8 mouse cellular contexts compared by ENCODE assay signal in genomic region chr10:5804691-5805156, GRCm38 (mm10). TPM values are rescaled to one million over a fixed set of nuclear protein-coding genes. Genes with fewer than 3 reads are reported as not detected.
A peak's percentile ranks its signal among the peaks of the same experiment; 100 is the strongest.
DNase-seq lines count a peak whose midpoint lies in the region; ATAC-seq lines count a peak whose summit lies in the region.

No protein-coding gene starts in this region.

- H3K27ac ChIP-seq in heart, embryonic 13.5 days (replicated peaks), result peak overlapping the region; percentile 89
- peak overlapping the region; percentile 74 for H3K27ac ChIP-seq in embryonic facial prominence, embryonic 14.5 days (replicated peaks; ENCODE audit: low read depth, low read length)
- peak overlapping the region; percentile 80 for H3K27ac ChIP-seq in intestine, embryonic 15.5 days
- no peak overlapping the region for H3K27ac ChIP-seq in midbrain, embryonic 16.5 days (ENCODE audit: low read length)

- peak overlapping the region; percentile 94 for H3K4me2 ChIP-seq in heart, embryonic 13.5 days
- peak overlapping the region; percentile 92 for H3K4me2 ChIP-seq in embryonic facial prominence, embryonic 14.5 days (ENCODE audit: low read depth, low read length)
- peak overlapping the region; percentile 82 for H3K4me2 ChIP-seq in intestine, embryonic 15.5 days (replicated peaks)
- peak overlapping the region; percentile 82 for H3K4me2 ChIP-seq in midbrain, embryonic 16.5 days (ENCODE audit: low read length)

- no peak for ATAC-seq in heart, embryonic 13.5 days (ENCODE audit: extremely low read depth, insufficient number of reproducible peaks, low FRiP score, low TSS enrichment)
- peak; percentile 11; the same call in 1 of the 2 replicates for ATAC-seq in embryonic facial prominence, embryonic 14.5 days (ENCODE audit: low read depth)
- peak; percentile 20 for ATAC-seq in intestine, embryonic 15.5 days
- peak; percentile 54 for ATAC-seq in midbrain, embryonic 16.5 days
- no peak for ATAC-seq in monocyte, adult 5-6 weeks (replicated peaks; ENCODE audit: insufficient number of reproducible peaks, low FRiP score, low TSS enrichment, poor library complexity, severe bottlenecking)

- H3K9ac ChIP-seq in heart, embryonic 13.5 days, result peak overlapping the region; percentile 90
- H3K9ac ChIP-seq in embryonic facial prominence, embryonic 14.5 days (ENCODE audit: low read depth, low read length), result peak overlapping the region; percentile 73
- H3K9ac ChIP-seq in intestine, embryonic 15.5 days, result peak overlapping the region; percentile 61
- H3K9ac ChIP-seq in midbrain, embryonic 16.5 days (ENCODE audit: low read depth, low read length), result no peak overlapping the region

- H3K4me1 ChIP-seq in heart, embryonic 13.5 days, result peaks cover 48% of the 10 kb centered on the region
- peaks cover 5% of the 10 kb centered on the region; the same call in 1 of the 2 replicates for H3K4me1 ChIP-seq in embryonic facial prominence, embryonic 14.5 days (ENCODE audit: control insufficient read depth, insufficient read depth, low read length)
- H3K4me1 ChIP-seq in intestine, embryonic 15.5 days (replicated peaks), result peaks cover 10% of the 10 kb centered on the region
- peaks cover 20% of the 10 kb centered on the region for H3K4me1 ChIP-seq in midbrain, embryonic 16.5 days (ENCODE audit: control insufficient read depth, insufficient read depth, low read length)

- peaks cover 33% of the 10 kb centered on the region for H3K36me3 ChIP-seq in heart, embryonic 13.5 days
- H3K36me3 ChIP-seq in embryonic facial prominence, embryonic 14.5 days (ENCODE audit: control insufficient read depth, insufficient read depth, low read length), result peaks cover 30% of the 10 kb centered on the region
- peaks cover 23% of the 10 kb centered on the region for H3K36me3 ChIP-seq in intestine, embryonic 15.5 days
- H3K36me3 ChIP-seq in midbrain, embryonic 16.5 days (ENCODE audit: control insufficient read depth, insufficient read depth, low read length), result peaks cover 12% of the 10 kb centered on the region; the same call in 1 of the 2 replicates

- WGBS in heart, embryonic 13.5 days, result under 1% methylated on average over 20 of the region's 24 CpGs
- WGBS in embryonic facial prominence, embryonic 14.5 days, result 1% methylated on average over 13 of the region's 24 CpGs
- under 1% methylated on average over 24 of the region's 24 CpGs for WGBS in intestine, embryonic 15.5 days
- under 1% methylated on average over 23 of the region's 24 CpGs for WGBS in midbrain, embryonic 16.5 days

- intact Hi-C loops in heart, postnatal 25 days (cut with DNase I), result loop anchor here (1.0 to 5.0 kb wide), 2 partner anchors 19 to 38 kb away; partner anchors contain the start of gene Mtrf1l

- no peak for DNase-seq in heart, postnatal 25 days (ENCODE audit: low spot score)
- DNase-seq in ES-CJ7 (ENCODE audit: low read depth, low spot score), result peak; percentile 43
- DNase-seq in embryonic facial prominence, embryonic 14.5 days (ENCODE audit: low spot score), result peak; percentile 17
- no peak for DNase-seq in MN1 (ENCODE audit: low spot score)

- no peaks in the 10 kb centered on the region for H3K9me3 ChIP-seq in heart, embryonic 13.5 days
- no peaks in the 10 kb centered on the region for H3K9me3 ChIP-seq in embryonic facial prominence, embryonic 14.5 days (ENCODE audit: control insufficient read depth, low read length)
- no peaks in the 10 kb centered on the region for H3K9me3 ChIP-seq in intestine, embryonic 15.5 days
- H3K9me3 ChIP-seq in midbrain, embryonic 16.5 days (replicated peaks; ENCODE audit: control insufficient read depth, low read length, poor library complexity, severe bottlenecking), result no peaks in the 10 kb centered on the region

- H3K27me3 ChIP-seq in heart, embryonic 13.5 days (replicated peaks), result no peaks in the 10 kb centered on the region
- H3K27me3 ChIP-seq in embryonic facial prominence, embryonic 14.5 days (replicated peaks; ENCODE audit: control insufficient read depth, insufficient read depth, low read length), result no peaks in the 10 kb centered on the region
- no peaks in the 10 kb centered on the region for H3K27me3 ChIP-seq in intestine, embryonic 15.5 days (replicated peaks)
- H3K27me3 ChIP-seq in midbrain, embryonic 16.5 days (ENCODE audit: control insufficient read depth, insufficient read depth, low read depth, low read length), result no peaks in the 10 kb centered on the region

- H3K4me3 ChIP-seq in heart, embryonic 13.5 days, result peak overlapping the region; percentile 86
- peak overlapping the region; percentile 80 for H3K4me3 ChIP-seq in embryonic facial prominence, embryonic 14.5 days (ENCODE audit: low read depth, low read length)
- H3K4me3 ChIP-seq in intestine, embryonic 15.5 days (replicated peaks), result peak overlapping the region; percentile 73
- H3K4me3 ChIP-seq in midbrain, embryonic 16.5 days (ENCODE audit: low read depth, low read length), result peak overlapping the region; percentile 69

RNA-seq across cellular contexts. Expression of gene Fbxo5, which starts 0.7 kb away (rescaled TPM):
- 46.6 and 48.7 TPM in 2 replicates for polyA plus RNA-seq in heart, embryonic 13.5 days (2015; fragmentation: Nextera tagmentation; extraction: Ambion mirVana)
- total RNA-seq in heart, postnatal 25 days (2021), result 1 to 10 TPM in 1 of 2 experiments, under 1 TPM in 1; 0.55 to 1.9 TPM
- 44.8 and 56.7 TPM in 2 replicates for polyA plus RNA-seq in embryonic facial prominence, embryonic 14.5 days (2014; fragmentation: Nextera tagmentation; extraction: Ambion mirVana)
- polyA plus RNA-seq in intestine, embryonic 15.5 days (2015; fragmentation: Nextera tagmentation; extraction: Ambion mirVana), result 53.9 and 58.7 TPM in 2 replicates
- polyA plus RNA-seq in midbrain, embryonic 16.5 days (2015; fragmentation: Nextera tagmentation; extraction: Ambion mirVana), result 10.1 and 11.1 TPM in 2 replicates
- total RNA-seq in monocyte, adult 5-6 weeks (2017), result 4.9 to 5.9 TPM (median 5.1 TPM) in 3 replicates

RNA-seq across cellular contexts. Expression of gene Mtrf1l, which starts 19.0 kb away (rescaled TPM):
- polyA plus RNA-seq in heart, embryonic 13.5 days (2015; fragmentation: Nextera tagmentation; extraction: Ambion mirVana), result 10.3 and 11.3 TPM in 2 replicates
- 10 to 100 TPM in 1 of 2 experiments, 1 to 10 TPM in 1; 9.1 to 10.4 TPM for total RNA-seq in heart, postnatal 25 days (2021)
- polyA plus RNA-seq in embryonic facial prominence, embryonic 14.5 days (2014; fragmentation: Nextera tagmentation; extraction: Ambion mirVana), result 14.7 and 18.4 TPM in 2 replicates
- 14.7 and 18.1 TPM in 2 replicates for polyA plus RNA-seq in intestine, embryonic 15.5 days (2015; fragmentation: Nextera tagmentation; extraction: Ambion mirVana)
- polyA plus RNA-seq in midbrain, embryonic 16.5 days (2015; fragmentation: Nextera tagmentation; extraction: Ambion mirVana), result 7.9 and 11.1 TPM in 2 replicates
- 8.6 to 33.0 TPM (median 15.9 TPM) in 3 replicates for total RNA-seq in monocyte, adult 5-6 weeks (2017)

Comparison
In these comparisons a context has a peak if more than half of its experiments do, and no peak if none do; other contexts are left out.
1. ATAC-seq: peak in embryonic facial prominence, embryonic 14.5 days (single experiment), intestine, embryonic 15.5 days (single experiment) and midbrain, embryonic 16.5 days (single experiment); none in heart, embryonic 13.5 days (single experiment) and monocyte, adult 5-6 weeks (single experiment).
2. DNase-seq: peak in ES-CJ7 (single experiment) and embryonic facial prominence, embryonic 14.5 days (single experiment); none in heart, postnatal 25 days (single experiment) and MN1 (single experiment).
3. Peak in every context shown above with its lines, with median percentiles within 50 percentile points of each other: H3K4me2 ChIP-seq and H3K4me3 ChIP-seq.